Mouse (Mus musculus) heart, embryonic 14.5 days (tissue): ENCODE measurements around the gene Acvr1b. TPM values are rescaled to one million over a fixed set of nuclear protein-coding genes. Genes with fewer than 3 reads are reported as not detected.

Source experiments
- ATAC-seq: fragments of 200-750 bp; cut with Nextera tagmentation; 2 replicates; pipeline ENCODE4 v1.8.0; 2017; ENCODE audit warnings: low read depth, moderate TSS enrichment; ENCODE audit not compliant: insufficient number of reproducible peaks, insufficient read depth, low FRiP score
- H3K27ac ChIP-seq, 2 experiments: fragments of 200-500 bp in 1 of 2; fragments of 300-500 bp in 1 of 2; sonication (generic) in 1 of 2; replicated peaks in 1 of 2; 2 replicates each; pipeline ENCODE4 v1.5.1; 2012 to 2014; ENCODE audit warnings: low read depth in 2 of 2, low read length in 2 of 2, control low read depth in 1 of 2, mild to moderate bottlenecking in 1 of 2, mixed read lengths in 1 of 2; ENCODE audit not compliant: control insufficient read depth in 1 of 2, insufficient read depth in 1 of 2
- H3K27me3 ChIP-seq: fragments of 300-500 bp; sonication (generic); 2 replicates; pipeline ENCODE4 v1.6.1; 2014; ENCODE audit warnings: mild to moderate bottlenecking, low read length, control low read depth; ENCODE audit not compliant: control insufficient read depth, insufficient read depth
- H3K36me3 ChIP-seq: fragments of 300-500 bp; sonication (generic); 2 replicates; pipeline ENCODE4 v1.6.1; 2014; ENCODE audit warnings: mild to moderate bottlenecking, control low read depth, low read length, mixed read lengths; ENCODE audit not compliant: control insufficient read depth, insufficient read depth
- H3K4me1 ChIP-seq, 2 experiments: fragments of 200-500 bp in 1 of 2; fragments of 300-500 bp in 1 of 2; sonication (generic) in 1 of 2; 2 replicates each; pipeline ENCODE4 v1.6.1; 2012 to 2014; ENCODE audit warnings: low read length in 2 of 2, control low read depth in 1 of 2, mixed read lengths in 1 of 2; ENCODE audit not compliant: control insufficient read depth in 2 of 2, insufficient read depth in 2 of 2
- H3K4me2 ChIP-seq: fragments of 300-500 bp; sonication (generic); 2 replicates; pipeline ENCODE4 v1.6.1; 2014; ENCODE audit warnings: mild to moderate bottlenecking, low read length
- H3K4me3 ChIP-seq, 2 experiments: fragments of 200-500 bp in 1 of 2; fragments of 300-500 bp in 1 of 2; sonication (generic) in 1 of 2; 2 replicates each; pipeline ENCODE4 v1.5.1; 2012 to 2014; ENCODE audit warnings: low read length in 2 of 2, mild to moderate bottlenecking in 2 of 2, control low read depth in 1 of 2, low read depth in 1 of 2, moderate library complexity in 1 of 2; ENCODE audit not compliant: control insufficient read depth in 1 of 2, insufficient read depth in 1 of 2
- H3K9ac ChIP-seq: fragments of 300-500 bp; sonication (generic); 2 replicates; pipeline ENCODE4 v1.6.1; 2014; ENCODE audit warnings: mild to moderate bottlenecking, low read length
- H3K9me3 ChIP-seq: fragments of 300-500 bp; sonication (generic); 2 replicates; pipeline ENCODE4 v1.6.1; 2016; ENCODE audit warnings: low read length, control low read depth; ENCODE audit not compliant: control insufficient read depth
- WGBS: fragments of 180-500 bp; shearing (Covaris S2); extraction: QIAGEN DNeasy Blood & Tissue Kit; methylation state at CpG from one replicate; pipeline ENCODE4 v1.1.7; 2014; 5-methylcytosine and 5-hydroxymethylcytosine counted together
- polyA plus RNA-seq: library from polyadenylated mRNA; unstranded; fragments of >200 nt; fragmentation: Nextera tagmentation; extraction: Ambion mirVana; gene quantifications from 2 replicates; pipeline ENCODE4 v1.2.1, GENCODE M21; 2014

The Acvr1b gene
- polyA plus RNA-seq, 1 experiment from 2014 or later: 8.7 TPM

- no peaks in the 10 kb centered on the region for H3K9me3 ChIP-seq
- peaks cover 25% of the 10 kb centered on the region for H3K27me3 ChIP-seq
- H3K4me3 ChIP-seq: no peak overlapping the region
- ATAC-seq: no peak
- 71% methylated on average over 6 of the region's 6 CpGs for whole genome bisulfite sequencing
- 0 out of 4 replicates have a peak overlapping the region, but pooled peaks of 1 of the 2 experiments have one; percentile 25 for H3K27ac ChIP-seq
- no peak overlapping the region for H3K9ac ChIP-seq
- H3K4me1 ChIP-seq: peaks cover 28% of the 10 kb centered on the region in 2 experiments
- H3K36me3 ChIP-seq: no peaks in the 10 kb centered on the region
- no peak overlapping the region for H3K4me2 ChIP-seq
These were observed 41.1 kb upstream of the Acvr1b start for GRCm38 (mm10) chr15:101132761-101133160.

DNA sequence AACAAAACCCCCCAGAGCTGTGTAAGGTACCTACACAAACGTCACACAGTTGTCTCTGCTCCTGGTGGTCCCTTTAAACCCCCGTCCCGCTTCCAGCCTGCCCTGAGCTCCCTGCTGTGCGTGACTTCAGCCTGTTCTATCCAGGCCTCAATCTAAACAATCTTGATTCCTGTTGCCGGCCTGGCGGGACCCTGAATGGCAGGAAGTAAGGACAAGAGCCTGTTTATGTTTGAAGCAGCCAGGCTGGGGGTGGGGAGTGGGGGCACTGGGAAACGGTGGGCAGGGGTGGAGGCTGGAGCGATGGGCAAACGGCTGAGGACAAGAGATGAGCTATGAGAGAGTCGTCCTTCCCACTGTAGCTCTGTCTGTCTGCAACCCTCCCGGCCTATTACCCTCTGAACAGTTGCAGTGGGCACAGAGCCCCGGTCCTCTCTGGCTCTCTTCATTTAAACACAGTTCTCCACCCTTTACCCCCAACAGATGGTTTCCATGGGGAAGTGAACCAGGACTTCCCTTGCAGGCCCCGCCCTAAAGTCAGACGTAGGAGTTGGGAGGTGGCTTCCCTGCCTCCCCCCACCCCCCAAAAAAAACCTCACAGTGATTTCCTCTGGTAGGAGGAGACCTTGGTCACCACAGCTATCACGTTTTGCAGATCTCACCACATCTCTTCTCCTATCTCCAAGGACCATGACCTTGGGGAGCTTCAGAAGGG, 39.7 kb upstream of the Acvr1b start:
- Histone ChIP-seq H3K4me3 (peak overlapping the region; percentile 11 to 13; a peak in 1 of 4 replicates), H3K27ac (peak overlapping the region in 1 of 2 experiments; percentile 59; a peak in 2 of 4 replicates), H3K4me1 (peaks cover 18 to 24% of the 10 kb centered on the region in 2 experiments), H3K9me3 (no peaks in the 10 kb centered on the region), H3K36me3 (no peaks in the 10 kb centered on the region), H3K4me2 (peak overlapping the region; percentile 34; the same call in 1 of the 2 replicates), H3K27me3 (peaks cover 21% of the 10 kb centered on the region), H3K9ac (peak overlapping the region; percentile 25; the same call in 1 of the 2 replicates)
- no peak for ATAC-seq
- 36% methylated on average over 15 of the region's 15 CpGs for WGBS

- WGBS: 65% methylated on average over 8 of the region's 8 CpGs
- no peak overlapping the region; the same call in 1 of the 2 replicates for H3K9ac ChIP-seq
These were observed 38.5 kb upstream of the Acvr1b start for GRCm38 (mm10) chr15:101135405-101135804.

GRCm38 (mm10) chr15:101137455-101137854, 36.4 kb upstream of the Acvr1b start:
- Histone ChIP-seq H3K4me3 (no peak overlapping the region), H3K27me3 (no peaks in the 10 kb centered on the region), H3K27ac (no peak overlapping the region), H3K4me1 (peaks cover 19 to 29% of the 10 kb centered on the region in 2 experiments), H3K4me2 (no peak overlapping the region), H3K36me3 (no peaks in the 10 kb centered on the region), H3K9me3 (no peaks in the 10 kb centered on the region), H3K9ac (no peak overlapping the region)
- ATAC-seq: no peak
- WGBS: 82% methylated on average over 11 of the region's 11 CpGs

More at GRCm38 (mm10) chr15:101135405-101135804, 38.5 kb upstream of the Acvr1b start:
- H3K27ac ChIP-seq: no peak overlapping the region
- H3K4me2 ChIP-seq: peak overlapping the region; percentile 34
- H3K36me3 ChIP-seq: no peaks in the 10 kb centered on the region
- H3K27me3 ChIP-seq: 0 out of 2 replicates have a peak, but pooled peaks cover 9% of the 10 kb centered on the region
- no peak overlapping the region; a peak in 2 of 4 replicates for H3K4me3 ChIP-seq
- no peaks in the 10 kb centered on the region for H3K9me3 ChIP-seq
- H3K4me1 ChIP-seq: peaks cover 24 to 28% of the 10 kb centered on the region in 2 experiments
- no peak for ATAC-seq

GRCm38 (mm10) chr15:101138675-101139074, 35.2 kb upstream of the Acvr1b start:
- Histone ChIP-seq H3K9me3 (no peaks in the 10 kb centered on the region), H3K9ac (no peak overlapping the region), H3K4me2 (no peak overlapping the region), H3K4me3 (no peak overlapping the region), H3K27ac (no peak overlapping the region), H3K36me3 (no peaks in the 10 kb centered on the region), H3K27me3 (no peaks in the 10 kb centered on the region), H3K4me1 (peaks cover 29 to 38% of the 10 kb centered on the region in 2 experiments)
- 71% methylated on average over 3 of the region's 3 CpGs for WGBS
- ATAC-seq: no peak

- no peaks in the 10 kb centered on the region for H3K36me3 ChIP-seq
- no peak for ATAC-seq
- no peaks in the 10 kb centered on the region for H3K9me3 ChIP-seq
- peaks cover 34 to 50% of the 10 kb centered on the region in 2 experiments for H3K4me1 ChIP-seq
- no peak overlapping the region for H3K4me3 ChIP-seq
- H3K27me3 ChIP-seq: no peaks in the 10 kb centered on the region
- WGBS: 8% methylated on average over 12 of the region's 12 CpGs
- no peak overlapping the region for H3K4me2 ChIP-seq
- H3K9ac ChIP-seq: peak overlapping the region; percentile 14; the same call in 1 of the 2 replicates
- no peak overlapping the region; a peak in 1 of 4 replicates for H3K27ac ChIP-seq
These were observed 34.0 kb upstream of the Acvr1b start for GRCm38 (mm10) chr15:101139885-101140284.

- ATAC-seq: no peak
- 23% methylated on average over 6 of the region's 6 CpGs for WGBS
- H3K27me3 ChIP-seq: no peaks in the 10 kb centered on the region
- H3K9me3 ChIP-seq: no peaks in the 10 kb centered on the region
- peak overlapping the region; percentile 16; the same call in 1 of the 2 replicates for H3K4me2 ChIP-seq
- H3K9ac ChIP-seq: no peak overlapping the region; the same call in 1 of the 2 replicates
- no peaks in the 10 kb centered on the region for H3K36me3 ChIP-seq
- no peak overlapping the region for H3K4me3 ChIP-seq
- peaks cover 39 to 56% of the 10 kb centered on the region in 2 experiments for H3K4me1 ChIP-seq
- 0 out of 4 replicates have a peak overlapping the region, but pooled peaks of 1 of the 2 experiments have one; percentile 6 for H3K27ac ChIP-seq
These were observed 33.3 kb upstream of the Acvr1b start for GRCm38 (mm10) chr15:101140587-101140986.
